Mouse (Mus musculus): Measurements from ENCODE around the gene Msn.
"Not testable (repeated sequence)": the region's sequence is repeated elsewhere in the genome, so short reads cannot be mapped to it uniquely, and the experiment has no call there.

Msn gene

GRCm38 (mm10) chrX:96144960-96145488 is 49.2 kb downstream of the Msn start:
- no peak for DNase-seq (ENCODE audit: low spot score)

- DNase-seq (ENCODE audit: low spot score) = no peak
Observed at GRCm38 (mm10) chrX:96148217-96148616, 52.4 kb downstream of the Msn start.

- DNase-seq (ENCODE audit: low spot score) = no peak
Observed at GRCm38 (mm10) chrX:96153362-96153761, 57.5 kb downstream of the Msn start.

GRCm38 (mm10) chrX:96157936-96158335 is 62.1 kb downstream of the Msn start:
- no peak for DNase-seq (ENCODE audit: low spot score)

- DNase-seq (ENCODE audit: low spot score) = peak; percentile 19
Observed at GRCm38 (mm10) chrX:96162571-96162970, 66.7 kb downstream of the Msn start.

GRCm38 (mm10) chrX:96171645-96172388 is 76.0 kb downstream of the Msn start:
- no peak for DNase-seq (ENCODE audit: low spot score)

- peak; percentile 29 for DNase-seq (ENCODE audit: low spot score)
Observed at GRCm38 (mm10) chrX:96178437-96178836, 82.6 kb downstream of the Msn start.

GRCm38 (mm10) chrX:96184100-96184732 is 88.4 kb downstream of the Msn start:
- no peak for DNase-seq (ENCODE audit: low spot score)

GRCm38 (mm10) chrX:96205143-96205542 is 109.3 kb downstream of the Msn start:
- not testable (repeated sequence) for DNase-seq (ENCODE audit: low spot score)

GRCm38 (mm10) chrX:96206872-96207271 is 111.0 kb downstream of the Msn start:
- DNase-seq (ENCODE audit: low spot score) = no peak

GRCm38 (mm10) chrX:96218088-96218487 is 122.2 kb downstream of the Msn start:
- DNase-seq (ENCODE audit: low spot score) = no peak
